Mouse (Mus musculus) thymus, postnatal 0 days (tissue): ENCODE measurements at regions not wholly inside any gene's neighbourhood (a gene's known extent, or its start where the extent isn't known, plus 50 kb on each side); places are given as distances from the start of the nearest gene placed in this dataset.

ENCODE experiments used
- DNase-seq: peaks from one replicate; pipeline ENCODE4 v3.0.0-alpha.2; 2015; ENCODE audit warnings: low spot score

DNA sequence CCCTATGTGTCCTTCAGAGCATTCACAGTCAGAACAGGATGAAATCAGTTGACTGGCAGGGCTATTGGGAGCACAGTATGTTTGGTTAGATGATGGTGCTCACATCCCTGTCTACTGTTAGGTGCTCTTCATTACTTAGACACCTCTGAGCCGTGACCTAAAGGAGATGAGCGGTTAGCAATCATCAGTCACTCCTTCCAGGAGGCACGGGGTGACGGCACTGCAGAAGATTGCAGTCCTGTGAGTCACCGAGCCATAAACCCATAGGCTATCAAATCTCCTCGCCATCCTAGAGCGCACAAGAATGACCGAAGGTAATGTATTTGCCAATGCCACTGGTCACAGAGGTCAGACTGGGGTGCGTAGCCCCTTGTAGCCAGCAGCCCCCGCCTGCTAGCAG is 176.8 kb upstream of the Arl4c start:
- DNase-seq = no peak

DNA sequence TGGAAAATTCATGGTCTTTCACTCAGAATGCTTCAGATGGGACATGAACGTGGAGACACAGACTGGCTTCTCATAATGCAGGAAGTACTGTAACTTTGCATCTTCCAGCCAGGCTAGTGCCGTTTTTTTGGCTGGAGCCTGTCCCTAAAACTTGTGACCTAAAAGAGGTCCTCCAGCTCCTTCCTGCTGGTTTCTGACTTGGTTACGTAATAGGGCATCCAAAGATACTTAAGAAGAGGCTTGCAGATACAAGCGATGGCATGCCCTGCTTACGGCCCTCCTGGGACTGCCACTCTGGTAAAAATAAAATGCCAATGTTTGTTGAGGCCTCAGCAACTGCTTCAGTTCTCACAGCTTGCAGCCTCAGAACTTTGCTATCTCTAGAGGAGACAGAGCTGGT is 177.3 kb upstream of the Arl4c start:
- no peak for DNase-seq

- DNase-seq = no peak
Observed at GRCm38 (mm10) chr1:88891041-88891440, 179.2 kb upstream of the Sh3bp4 start.

- no peak for DNase-seq
Observed at GRCm38 (mm10) chr1:88902426-88902825, 167.8 kb upstream of the Sh3bp4 start.

DNA sequence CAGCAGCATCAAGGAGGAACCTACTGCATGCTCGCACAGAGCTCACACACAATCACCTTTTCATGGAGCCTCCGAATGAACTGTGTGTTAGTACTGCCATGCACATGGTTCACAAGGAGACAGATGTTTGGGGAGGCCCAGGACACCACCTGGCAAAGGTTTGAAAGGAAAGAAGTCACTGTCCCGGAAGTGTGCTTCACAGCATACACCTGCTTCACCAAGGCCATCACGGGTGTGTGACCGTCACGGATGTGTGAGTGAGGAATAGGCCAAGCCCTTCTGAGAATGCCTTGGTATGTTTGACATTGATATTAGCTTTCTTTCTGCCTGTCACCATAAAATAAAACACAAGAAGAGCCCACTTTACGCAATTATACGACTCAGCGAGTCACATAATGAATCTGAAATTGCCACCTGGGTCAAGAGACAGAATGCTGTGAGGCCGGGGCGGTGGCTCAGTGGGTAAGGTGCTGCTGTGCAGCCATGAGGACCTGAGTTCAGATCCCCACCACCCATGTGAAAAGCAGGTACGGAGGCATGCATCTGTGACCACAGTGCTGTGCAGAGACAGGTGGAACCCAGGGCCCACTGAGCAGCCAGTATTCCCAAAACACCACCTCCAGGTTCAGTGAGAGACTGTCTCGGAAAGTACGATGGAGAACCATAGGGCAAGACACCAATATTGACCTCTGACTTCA is 162.3 kb upstream of the Sh3bp4 start:
- DNase-seq = no peak

DNA sequence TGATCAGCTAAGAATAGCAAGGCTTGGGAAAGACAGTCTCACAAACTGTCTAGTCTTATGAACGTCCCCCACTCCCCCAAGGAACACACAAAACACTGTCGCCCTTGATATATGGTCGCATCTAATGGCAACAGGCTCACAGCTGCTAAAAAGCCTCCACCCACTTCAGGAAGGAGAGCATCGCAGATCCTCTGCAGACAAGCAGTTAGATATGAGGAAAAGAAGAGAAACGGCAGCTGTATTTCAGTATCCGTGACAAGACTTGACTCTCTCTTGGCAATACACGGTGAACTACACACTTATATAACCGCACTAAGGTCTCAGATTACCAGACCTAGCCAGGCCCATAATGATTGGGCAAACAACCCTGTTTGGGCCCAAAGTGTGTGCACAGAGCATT is 161.5 kb upstream of the Sh3bp4 start:
- no peak for DNase-seq

GRCm38 (mm10) chr1:88909314-88909713 is 160.9 kb upstream of the Sh3bp4 start:
- no peak for DNase-seq

DNA sequence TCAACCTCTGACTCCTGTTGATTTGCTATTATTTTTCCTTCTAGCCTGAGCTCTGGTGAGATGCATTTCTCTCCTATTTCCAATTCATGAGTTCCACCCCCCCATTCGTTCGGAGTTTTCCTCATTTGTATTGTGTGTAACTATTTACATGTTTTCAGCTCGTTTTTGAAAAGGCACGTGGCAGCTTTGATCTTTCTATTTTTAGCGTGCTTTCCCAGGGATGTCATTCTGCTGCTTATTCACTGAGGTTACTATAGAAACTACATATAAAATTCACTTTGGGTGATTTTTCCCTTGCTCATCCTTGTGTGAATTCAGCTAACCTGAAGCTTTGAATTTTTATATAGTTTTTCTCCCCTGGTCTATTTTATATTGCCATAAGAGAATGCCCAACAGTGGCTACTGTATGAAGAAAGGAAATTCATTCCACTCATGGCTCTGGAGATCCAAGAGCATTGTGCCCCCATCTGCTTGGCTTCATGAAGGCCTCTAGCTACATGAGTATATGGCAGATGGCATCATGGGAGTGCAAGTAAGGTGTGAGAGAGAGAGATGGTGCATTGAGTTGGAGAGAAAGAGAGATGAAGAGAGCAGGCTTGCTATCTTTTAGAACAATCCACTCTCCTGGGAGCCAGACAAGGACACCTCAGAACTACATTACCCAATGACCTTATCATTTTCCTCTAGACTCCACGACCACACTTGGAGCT is 160.2 kb upstream of the Sh3bp4 start:
- DNase-seq = no peak

- DNase-seq = no peak
Observed at GRCm38 (mm10) chr1:88911724-88912123, 158.5 kb upstream of the Sh3bp4 start.

DNA sequence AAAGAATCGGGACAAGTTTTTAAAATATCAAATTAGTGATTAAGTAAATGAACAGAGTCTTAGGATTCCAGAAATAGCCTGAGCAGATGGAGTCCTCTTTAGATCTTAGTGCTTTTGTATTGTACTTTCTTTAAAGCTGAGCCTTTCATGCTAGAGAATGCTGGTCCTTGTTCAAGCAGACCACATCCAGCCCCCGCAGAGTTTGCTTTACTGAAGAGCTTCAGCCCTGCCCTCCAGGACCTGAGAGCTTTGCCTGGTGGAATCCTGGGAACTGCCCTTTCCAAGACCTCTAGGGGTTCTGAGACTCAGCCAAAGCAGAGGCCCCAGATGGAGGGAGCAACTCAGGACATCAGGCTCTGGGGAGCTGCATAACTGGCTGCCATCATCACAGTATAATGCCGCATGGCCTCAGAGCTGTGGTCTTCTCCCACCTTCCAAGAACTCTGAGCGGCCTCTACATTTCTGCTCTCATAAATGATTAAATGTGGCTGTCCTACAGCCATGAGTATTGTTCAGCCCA is 153.6 kb upstream of the Sh3bp4 start:
- DNase-seq = no peak

- DNase-seq = no peak
Observed at GRCm38 (mm10) chr1:88921401-88921800, 148.8 kb upstream of the Sh3bp4 start.

DNA sequence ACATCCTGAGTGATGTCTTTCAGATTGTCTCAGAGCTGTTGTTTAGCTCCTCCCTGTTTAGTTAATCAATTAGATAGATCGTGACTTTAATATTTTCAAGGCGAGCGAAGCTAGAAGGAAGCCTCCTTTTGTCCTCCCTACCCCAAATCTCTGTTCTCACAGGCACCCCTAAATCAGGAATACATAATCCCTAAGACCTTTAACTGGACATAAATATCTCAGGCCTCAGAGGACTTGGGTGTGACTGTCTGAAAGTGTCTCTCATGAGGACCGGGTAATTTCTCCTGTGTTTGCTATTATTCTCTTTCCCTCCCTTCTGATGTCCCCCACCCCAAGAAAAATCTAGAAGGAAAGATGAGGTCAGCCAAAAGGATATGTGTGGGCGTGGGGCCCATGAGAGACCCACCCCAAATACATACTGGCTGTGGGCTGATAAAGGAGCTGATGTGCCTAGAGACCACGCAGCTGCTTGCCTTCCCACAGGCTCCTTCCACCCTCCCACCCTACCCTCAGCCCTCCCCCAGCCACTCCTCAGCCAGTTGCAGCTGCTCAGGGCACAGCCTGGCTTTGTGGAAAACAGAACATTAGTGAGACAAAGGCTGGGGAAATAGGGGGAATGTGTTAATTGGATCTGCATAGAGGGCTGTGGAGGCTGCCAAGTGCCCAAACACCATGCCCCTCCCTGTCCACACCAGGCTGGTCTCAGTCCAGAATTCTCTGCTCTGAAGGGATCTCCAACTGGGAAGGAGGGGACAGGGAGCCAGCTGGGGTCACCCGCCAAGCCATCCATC is 146.2 kb upstream of the Sh3bp4 start:
- no peak for DNase-seq

DNA sequence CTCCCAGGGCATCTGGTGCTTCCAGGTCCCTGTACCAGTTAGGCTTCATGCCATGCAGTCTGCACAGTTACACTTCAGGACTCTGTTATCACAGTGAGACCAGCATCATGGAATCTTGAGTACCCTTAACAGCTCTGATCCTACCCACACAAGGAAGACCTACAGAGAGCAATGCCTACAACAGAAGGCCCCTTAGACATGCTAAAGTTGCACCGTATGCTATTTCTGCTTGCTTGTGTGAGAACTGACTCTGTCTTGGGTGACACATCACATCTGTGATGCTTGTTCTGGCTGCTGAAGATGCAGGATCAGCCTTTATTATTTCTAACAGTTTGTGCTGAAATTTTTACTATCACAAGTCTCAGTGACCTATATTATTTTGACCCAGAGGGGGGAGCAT is 135.0 kb upstream of the Sh3bp4 start:
- DNase-seq = no peak

GRCm38 (mm10) chr1:88935779-88936178 is 134.4 kb upstream of the Sh3bp4 start:
- DNase-seq = no peak

GRCm38 (mm10) chr1:88937327-88937726 is 132.9 kb upstream of the Sh3bp4 start:
- no peak for DNase-seq

DNA sequence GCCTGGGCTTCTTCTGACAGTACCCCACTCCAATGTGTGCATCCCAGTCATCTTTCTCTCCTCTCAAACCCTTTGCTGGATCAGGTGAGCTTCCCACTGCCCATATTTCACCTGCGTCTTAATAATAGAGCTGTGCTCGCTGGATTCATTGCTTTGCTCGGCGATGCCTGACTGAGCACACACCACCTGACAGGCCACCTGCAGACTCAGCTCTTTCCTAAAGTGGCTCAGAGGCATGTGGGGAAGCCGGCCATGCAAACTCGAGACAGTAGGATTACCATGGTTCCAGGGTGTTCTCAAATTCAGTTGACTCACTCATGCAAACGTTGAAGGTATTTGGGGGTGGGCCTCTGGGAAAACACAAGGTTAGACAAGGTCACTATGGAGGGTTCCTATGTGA is 131.8 kb upstream of the Sh3bp4 start:
- no peak for DNase-seq

- DNase-seq = no peak
Observed at GRCm38 (mm10) chr1:88943039-88943438, 127.2 kb upstream of the Sh3bp4 start.

DNA sequence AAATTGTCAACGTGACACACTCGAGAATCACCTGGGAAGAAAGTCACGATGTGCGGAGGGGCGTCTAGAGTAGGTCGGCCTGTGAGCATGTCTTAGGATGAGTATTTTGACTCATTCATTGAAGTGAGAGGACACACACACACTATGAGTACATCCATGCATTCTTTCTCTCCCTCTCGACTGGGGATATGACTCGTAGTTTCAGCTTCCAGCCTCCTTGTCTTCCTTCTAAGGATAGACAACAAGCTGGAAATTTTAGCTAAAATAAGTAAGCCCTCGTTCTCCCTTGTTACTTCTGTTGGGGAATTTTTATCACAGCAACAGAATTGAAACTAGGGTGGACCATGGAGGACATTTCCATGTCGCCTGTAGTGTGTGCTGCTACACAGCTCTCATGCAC is 124.3 kb upstream of the Sh3bp4 start:
- DNase-seq = no peak

GRCm38 (mm10) chr1:88946374-88946773 is 123.8 kb upstream of the Sh3bp4 start:
- no peak for DNase-seq

GRCm38 (mm10) chr1:88949911-88950310 is 120.3 kb upstream of the Sh3bp4 start:
- no peak for DNase-seq

DNA sequence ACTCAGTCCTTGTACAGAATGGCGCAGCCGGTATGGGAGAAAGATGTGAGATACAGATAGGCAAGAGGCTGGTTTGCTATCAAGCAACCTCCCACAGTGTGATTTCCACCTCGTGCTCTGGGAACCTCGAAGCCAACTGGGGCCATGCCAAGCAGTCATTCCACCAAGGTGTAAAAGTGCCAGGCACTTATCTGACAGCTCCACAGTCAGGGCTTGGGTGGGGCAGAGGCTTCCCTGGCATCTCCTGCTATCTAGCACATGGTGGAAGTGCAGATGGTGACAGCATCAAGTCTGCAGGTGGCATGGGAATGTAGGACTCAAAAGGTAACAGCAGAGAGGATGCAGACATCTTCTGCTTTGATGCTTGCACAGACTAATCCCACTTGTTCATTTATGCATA is 116.7 kb upstream of the Sh3bp4 start:
- no peak for DNase-seq

- DNase-seq = no peak
Observed at GRCm38 (mm10) chr1:88954784-88955183, 115.4 kb upstream of the Sh3bp4 start.
